Mouse (Mus musculus): ENCODE data around the gene Serpine2. TPM values are rescaled to one million over a fixed set of nuclear protein-coding genes. Genes with fewer than 3 reads are reported as not detected.

Gene Serpine2
- total RNA-seq, 2 experiments from 2014 or later, result 171 to 185 TPM

DNA sequence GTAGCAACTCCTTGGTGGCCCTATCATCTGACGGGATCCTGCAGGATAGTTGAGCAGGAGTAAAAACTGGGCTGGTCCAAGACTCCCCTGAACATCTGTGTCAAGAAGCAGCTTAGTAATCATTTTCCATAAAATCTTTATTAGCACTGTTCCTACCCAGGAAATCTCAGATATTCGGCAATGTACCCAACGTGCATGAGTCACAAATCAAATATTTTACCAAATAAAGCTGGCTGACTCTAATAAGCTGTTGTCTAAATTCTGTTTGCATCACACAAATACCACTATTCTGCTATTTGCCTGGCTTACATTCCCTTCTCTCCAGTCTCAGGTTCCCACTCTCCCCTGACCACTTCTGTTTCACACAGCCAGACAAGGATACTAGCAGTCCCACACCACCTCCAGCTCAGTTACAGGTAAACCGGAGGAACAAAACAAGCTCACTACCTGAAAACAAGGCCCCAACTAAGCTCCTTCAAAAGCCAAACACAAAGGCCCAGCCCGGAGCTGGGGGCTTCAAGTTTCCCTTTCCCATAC lies 101.5 kb downstream of the Serpine2 start:
- DNase-seq (ENCODE audit: low spot score in 2 of 2), result no peak

DNA sequence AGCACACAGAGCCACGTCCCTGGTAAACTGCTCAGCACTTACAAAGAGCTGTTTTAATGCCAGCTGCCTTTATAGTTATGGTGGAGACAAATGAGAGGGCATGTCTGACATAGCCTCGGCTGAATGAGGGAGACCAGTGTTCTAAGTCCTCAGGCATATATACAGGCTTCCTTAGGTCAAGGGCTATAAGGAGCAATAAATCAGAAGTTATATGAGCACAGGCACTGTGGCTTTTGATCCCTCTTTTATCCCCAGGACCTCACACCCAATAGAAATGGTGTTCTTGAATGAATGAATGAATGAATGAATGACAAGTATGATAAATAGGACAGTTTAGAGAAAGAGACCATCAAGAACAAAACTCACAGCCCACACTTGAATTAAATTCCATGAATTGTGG lies 102.0 kb downstream of the Serpine2 start:
- no peak for DNase-seq (ENCODE audit: low spot score in 2 of 2)

DNA sequence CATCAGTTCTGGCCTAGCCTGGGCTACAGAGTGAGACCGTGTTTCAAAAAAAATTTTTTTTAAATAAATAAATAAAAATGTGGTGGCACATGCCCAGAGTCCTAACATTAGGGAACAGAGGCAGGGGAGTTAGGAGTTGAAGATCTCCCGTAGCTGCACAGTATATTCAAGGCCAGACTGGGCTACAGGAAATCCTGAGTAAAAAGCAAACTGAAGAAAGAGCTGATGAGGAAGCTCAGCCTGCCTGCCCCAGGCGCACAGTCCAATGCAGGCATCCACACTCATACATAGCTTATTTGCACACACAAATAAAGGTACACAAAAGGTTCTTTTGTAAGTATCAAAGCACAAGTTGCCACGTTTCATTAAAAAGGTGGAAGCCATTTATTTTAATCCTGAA lies 103.4 kb downstream of the Serpine2 start:
- no peak for DNase-seq (ENCODE audit: low spot score in 2 of 2)

DNA sequence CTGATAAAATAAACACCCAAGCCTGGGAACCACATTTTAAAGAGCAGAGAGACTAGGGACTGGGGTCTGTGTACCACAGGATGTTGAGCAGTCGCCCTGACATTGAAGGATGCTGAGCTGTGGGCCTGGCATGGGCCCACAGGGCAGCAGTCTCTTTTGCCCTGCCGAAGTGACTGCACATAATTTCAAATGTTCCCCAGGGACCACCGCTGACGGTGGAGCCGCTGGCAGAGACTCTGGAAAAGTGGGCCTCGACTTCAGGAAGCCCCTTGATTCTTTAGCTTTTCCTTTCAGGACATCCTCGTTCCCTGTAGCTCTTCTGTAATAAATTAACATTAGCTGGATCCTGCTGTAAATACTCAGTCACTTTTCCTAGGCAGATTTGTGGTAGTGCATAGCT lies 103.8 kb downstream of the Serpine2 start:
- no peak for DNase-seq (ENCODE audit: low spot score in 2 of 2)

DNA sequence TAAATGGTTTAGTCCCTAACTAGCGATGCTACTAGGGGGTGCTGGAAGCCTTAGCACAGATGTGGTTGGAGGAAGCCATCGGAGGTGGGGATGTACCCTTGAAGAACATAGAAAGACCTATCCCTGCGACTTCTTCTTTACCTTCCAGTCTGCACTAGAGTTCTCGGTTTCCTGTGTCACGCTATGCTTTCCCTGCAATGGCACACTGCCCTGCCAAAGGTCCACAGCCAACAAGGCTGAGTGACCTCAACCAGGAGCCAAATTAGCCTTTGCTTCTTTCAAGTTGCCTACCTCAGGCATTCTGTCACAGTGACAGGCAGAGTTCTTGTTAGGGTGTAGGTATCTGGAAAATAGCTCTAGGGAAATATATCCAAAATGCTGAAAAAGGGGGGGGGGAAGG lies 104.6 kb downstream of the Serpine2 start:
- no peak for DNase-seq (ENCODE audit: low spot score in 2 of 2)

DNA sequence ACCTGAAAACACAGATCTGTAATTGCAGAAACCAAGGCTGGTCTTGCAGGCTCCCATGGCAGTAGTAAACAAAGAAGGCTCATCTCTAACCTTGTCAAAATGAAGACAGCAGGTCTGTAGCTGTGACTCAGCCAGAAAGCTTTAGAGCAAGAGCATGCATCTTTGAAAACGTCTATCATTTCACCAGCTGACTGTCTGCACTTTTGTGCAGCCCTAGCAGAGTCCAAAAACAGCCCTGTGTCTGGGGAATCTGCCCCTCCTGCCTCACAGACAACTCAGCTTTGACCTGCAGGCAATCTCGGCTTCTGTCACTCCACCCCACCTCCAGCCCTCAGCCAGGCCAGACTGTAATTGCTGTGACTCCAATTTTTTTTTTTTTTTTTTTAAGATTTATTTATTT lies 105.6 kb downstream of the Serpine2 start:
- DNase-seq (ENCODE audit: low spot score in 2 of 2), result no peak

DNA sequence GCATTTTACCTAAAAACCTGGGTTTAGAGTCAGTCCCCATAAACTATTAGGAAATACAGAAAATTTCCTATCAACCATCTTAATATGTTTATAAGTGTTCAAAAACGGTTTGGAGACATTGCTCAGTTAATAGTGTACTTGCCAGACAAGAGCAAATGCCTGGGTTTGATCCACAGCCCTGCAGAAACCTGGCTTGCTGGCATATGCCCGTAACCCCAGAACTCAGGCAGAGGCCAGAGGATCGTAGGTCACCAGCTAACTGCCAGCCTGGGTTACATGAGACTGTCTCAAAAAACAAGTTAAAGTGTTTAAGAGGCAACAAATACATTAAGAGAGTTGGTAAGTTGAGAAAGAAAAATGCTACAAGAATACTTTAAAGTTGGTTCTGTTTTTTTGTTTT lies 106.0 kb downstream of the Serpine2 start:
- no peak for DNase-seq (ENCODE audit: low spot score in 2 of 2)

DNA sequence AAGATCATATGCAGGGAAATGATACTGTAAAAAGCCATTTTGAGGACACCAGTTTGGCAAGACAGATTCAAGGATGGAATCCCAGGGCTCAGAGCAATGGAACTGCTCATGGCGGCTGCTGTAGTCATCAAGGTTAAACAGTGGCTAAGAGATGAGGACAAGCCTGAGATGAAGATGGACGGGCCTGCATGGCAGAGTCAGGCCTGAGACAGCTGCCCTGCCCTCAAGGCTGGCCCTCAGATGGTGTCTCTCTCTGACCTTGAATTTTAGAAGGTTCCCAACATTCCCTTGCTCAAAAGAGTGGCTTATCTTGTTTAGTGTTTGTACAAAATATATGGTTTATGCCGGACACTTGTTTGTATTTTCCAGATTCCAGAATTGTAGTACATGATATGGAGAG lies 107.5 kb downstream of the Serpine2 start:
- no peak for DNase-seq (ENCODE audit: low spot score in 2 of 2)

DNA sequence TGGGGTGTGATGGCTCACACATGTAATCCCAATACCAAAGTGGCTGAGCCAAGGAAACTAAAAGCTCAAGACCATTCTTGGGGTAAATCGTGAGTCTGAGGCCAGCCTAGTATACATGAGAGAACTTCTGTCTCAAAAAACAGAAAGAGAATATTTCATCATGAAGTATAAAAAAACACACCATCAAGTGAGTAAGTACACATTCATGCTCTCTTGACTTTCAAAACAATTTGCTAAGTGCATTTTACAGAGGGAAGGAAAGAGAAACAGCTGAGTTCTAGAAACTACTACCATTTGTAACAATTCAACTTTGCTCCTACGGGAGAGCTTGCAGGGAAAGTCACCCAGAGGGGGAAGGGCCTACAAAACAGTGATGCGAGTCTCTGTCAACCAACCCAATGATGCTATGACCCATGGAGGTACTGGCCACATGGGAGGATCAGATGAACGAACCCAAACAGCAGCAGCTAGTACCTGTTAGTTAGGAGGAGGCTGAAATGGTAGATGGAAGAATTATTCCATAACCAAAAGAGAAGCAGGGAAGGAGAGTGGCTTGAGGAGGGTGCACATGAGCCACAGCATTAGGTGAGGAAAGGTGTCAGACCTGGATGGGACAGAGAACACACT lies 108.2 kb downstream of the Serpine2 start:
- no peak for DNase-seq (ENCODE audit: low spot score in 2 of 2)

DNA sequence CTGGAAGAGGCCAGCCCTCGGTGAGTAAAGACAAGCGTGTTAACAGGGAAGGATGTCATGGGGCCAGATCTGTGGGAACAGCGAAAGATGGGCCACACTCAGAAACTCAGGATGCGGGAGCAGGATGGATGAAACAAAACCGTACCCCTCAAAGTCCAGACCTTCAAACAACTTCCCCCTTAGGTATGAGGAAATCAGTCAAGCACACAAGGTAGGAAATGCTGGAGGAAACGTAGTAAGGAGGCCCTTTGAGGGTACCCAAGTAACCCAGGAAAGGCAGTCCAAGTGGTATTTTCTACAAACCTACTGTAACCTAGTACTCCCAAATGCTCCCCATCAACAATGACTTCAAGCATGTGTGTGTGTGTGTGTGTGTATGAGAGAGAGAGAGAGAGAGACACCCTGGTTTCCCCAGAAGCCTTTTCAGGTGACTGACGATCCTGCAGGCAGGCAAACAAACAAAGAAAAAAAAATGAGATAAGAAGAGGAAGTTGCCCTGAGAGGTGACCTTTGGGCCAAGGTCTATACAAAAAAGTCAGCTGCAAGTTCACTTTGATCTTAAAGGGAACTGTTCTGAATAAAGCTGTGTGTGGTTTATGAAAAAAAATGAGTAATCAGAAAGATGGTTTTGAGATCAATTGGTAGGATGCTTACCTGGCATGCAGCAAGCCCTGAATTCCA lies 108.8 kb downstream of the Serpine2 start:
- DNase-seq (ENCODE audit: low spot score in 2 of 2), result no peak

DNA sequence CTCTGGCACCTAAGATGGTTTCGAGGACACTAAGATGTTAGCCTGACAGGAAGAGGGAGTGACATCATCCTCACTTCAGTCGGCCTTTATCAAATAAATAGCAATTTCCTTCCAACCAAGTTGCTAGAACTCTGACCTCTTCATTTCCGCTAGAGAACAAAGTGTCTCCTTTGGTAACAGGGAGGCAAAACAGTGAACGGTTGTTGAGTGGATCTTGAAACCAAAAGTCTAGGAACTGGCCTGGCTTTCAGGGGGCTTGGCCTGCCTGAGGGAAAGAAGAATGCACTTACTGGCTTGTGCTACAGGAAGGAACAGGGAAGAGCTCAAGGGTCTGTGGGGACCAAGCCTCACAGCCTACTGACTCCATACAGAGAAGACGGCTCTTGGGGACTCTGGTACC lies 109.8 kb downstream of the Serpine2 start:
- no peak for DNase-seq (ENCODE audit: low spot score in 2 of 2)

DNA sequence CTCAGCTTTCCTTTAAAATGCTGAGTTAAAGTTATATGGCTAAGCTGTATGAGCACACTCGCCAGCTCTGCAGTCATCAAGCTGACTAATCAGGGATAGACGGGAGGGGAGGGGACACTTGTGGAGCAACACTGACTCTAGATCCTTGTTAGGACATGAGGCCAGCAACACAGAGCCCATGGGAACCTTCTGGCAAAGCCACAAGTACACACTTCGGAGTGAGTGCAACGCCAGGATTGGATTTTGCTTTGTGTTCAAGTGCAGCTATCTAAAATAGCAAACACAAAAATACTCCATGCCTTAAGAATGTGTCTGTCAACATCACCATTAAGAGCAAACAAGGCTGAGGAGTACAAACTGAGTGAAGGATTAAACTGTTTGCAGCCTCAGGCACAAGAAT lies 114.9 kb downstream of the Serpine2 start:
- DNase-seq (ENCODE audit: low spot score in 2 of 2), result no peak

Other genes starting within 250 kb of the Serpine2 start
- gene Ap1s3, start 189.2 kb downstream of the Serpine2 start, total RNA-seq (2021), result 1 to 10 TPM; 1.7 to 2.1 TPM
- 10 to 100 TPM; 21.8 to 22.5 TPM for gene Mrpl44, start 85.2 kb downstream of the Serpine2 start, total RNA-seq (2021)
- gene Wdfy1, start 85.0 kb downstream of the Serpine2 start, total RNA-seq (2021), result 10 to 100 TPM; 37.5 to 39.9 TPM